Mouse (Mus musculus) pancreas, adult 10 weeks (tissue): ENCODE data around the gene 4930432K21Rik. TPM values are rescaled to one million over a fixed set of nuclear protein-coding genes. Genes with fewer than 3 reads are reported as not detected.

ENCODE experiments used
- polyA plus RNA-seq: library from polyadenylated mRNA; stranded (reverse); fragments of 350-450 nt; fragmentation: Illumina TruSeq; extraction: RNeasy Lipid Tissue Mini Kit (QIAGEN cat#74804); gene quantifications from one replicate; pipeline ENCODE4 v1.2.3, GENCODE M21; 2015; ENCODE audit warnings: low read depth, low replicate concordance; ENCODE audit not compliant: insufficient read depth

4930432K21Rik gene
- not detected for polyA plus RNA-seq

DNA sequence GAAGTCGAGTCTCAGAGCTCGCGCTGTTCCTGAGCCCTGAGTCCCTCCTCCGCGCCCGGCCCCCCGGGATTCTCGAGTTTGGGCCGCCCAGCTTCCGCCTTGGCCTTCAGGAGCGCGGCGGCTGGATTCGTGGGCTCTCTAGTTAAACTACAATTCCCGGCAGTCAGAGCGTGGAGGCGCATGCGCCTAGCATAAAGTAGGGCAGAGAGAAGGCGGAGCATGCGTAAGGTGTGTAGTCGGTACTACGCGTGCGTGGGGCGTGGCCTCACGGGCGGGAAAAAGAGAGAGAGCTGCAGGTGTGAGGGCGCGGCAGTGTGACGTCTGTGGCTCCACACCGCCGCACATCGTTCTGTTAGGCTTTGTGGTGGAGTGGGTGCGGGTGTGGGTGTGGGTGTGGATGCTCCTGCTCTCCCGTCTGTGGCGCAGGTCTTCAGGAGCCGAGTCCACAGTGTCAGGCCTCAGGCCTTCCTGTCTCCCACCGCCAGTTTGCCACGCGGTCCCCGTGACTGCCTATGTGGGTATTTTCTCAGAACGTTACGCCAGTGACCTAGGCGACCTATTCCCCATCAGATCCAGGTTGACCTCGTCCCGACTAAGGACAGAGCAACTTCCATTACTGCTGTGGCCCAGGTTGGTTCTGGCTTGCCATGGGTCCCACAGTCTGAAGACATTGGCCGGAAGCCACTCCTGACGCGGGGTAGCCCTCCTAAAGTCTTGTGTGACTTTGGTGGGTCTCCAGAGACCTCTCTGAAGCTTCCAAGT, at the start of gene 4930432K21Rik, which contains the start of gene Cc2d1a:
Gene 4930432K21Rik, plus strand, starts transcription at position 257 of the 762 bp plus-strand sequence.
Gene Cc2d1a, minus strand, starts transcription at position 168 of the 762 bp plus-strand sequence.

DNA sequence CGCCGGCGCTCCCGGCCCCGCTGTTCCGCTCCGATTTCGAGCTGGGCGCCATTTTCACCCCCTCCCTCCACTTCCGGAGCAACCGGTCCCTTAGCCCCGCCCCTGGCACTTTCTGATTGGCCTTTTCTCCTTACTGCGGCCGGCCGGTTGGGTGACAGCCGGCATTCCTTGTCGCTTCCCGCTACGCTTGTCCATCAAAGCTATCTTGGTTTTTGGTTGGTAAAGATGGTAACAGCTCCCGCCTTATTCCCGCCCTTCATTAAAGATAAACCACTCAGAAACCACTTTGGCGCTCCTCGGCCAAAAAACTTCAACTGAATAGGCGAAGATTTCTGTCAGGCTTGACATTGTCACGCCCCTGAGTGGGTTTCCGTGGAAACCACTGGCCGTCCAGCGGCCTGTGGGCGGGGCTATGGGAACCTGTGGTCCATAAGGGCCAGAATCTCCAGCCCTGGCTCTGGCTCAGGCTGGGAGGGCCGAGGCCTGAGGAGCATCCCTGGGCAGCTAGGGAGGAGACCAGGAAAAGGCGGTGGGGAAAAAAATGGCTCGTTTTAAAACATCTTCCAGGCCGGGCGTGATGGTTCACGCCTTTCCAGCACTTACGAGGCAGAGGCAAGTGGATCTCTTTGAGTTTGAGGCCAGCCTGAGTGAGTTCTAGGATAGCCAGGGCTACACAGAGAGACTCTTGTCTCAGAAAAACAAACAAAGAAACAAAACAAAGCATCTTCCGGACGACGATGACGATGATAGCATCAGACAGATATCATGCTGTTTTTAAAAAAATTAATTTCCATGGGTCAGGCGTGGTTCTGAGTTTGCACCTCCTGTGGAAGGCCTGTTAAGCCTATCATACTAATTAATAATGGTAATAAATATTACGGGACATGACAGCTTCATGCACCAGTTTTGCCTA, 42.9 kb upstream of the 4930432K21Rik start, which contains the start of gene Dcaf15:
Gene Dcaf15, minus strand, starts transcription at position 72 of the 913 bp plus-strand sequence.

DNA sequence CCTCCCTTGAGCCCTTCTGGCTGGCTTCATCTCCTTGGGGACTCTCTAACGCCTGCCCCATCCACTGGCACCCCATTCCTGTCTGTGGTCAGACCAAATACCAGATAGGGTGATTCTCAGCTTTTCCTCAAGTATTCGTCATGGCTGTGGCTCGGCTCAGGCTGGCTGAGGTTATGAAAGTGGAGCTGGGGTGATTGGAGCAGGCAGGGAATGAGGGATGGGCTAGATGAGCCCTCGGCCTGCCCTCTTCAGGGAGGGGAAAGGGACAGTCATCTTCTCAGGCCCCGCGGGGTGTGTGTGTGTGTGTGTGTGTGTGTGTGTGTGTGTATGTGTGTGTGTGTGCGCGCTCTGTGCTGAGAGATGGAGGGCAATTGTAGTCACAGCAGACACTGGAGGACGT, 22.2 kb upstream of the 4930432K21Rik start, which contains the start of gene Podnl1:
Gene Podnl1, plus strand, starts transcription at position 334 of the 400 bp plus-strand sequence.

DNA sequence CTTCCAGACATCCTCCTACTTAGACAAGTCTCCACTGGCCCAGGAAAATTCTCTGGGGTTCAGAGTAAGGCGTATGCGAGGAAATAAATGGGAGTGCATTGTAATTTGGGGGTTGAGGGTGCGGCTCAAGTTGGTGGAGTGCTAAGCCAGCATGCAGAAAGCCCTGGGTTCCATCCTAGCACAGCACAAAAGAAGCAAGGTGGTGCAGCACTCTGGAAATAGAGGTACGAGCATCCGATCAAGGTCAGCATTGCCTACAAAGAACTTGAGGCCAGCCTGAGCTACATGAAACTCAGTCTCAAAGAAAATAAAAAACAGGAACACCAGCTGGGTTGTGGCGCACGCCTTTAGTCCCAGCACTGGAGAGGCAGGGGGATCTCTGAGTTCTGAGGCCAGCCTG, 37.3 kb downstream of the 4930432K21Rik start, which contains the start of gene Nanos3:
Gene Nanos3, minus strand, starts transcription at position 101 of the 400 bp plus-strand sequence.

Other genes starting within 250 kb of the 4930432K21Rik start
- gene Adgrl1, start 247.9 kb upstream of the 4930432K21Rik start, polyA plus RNA-seq: 7.4 TPM
- gene Gm10644, start 192.8 kb upstream of the 4930432K21Rik start, polyA plus RNA-seq: 1.7 TPM
- 0.78 TPM for gene Asf1b, start 192.5 kb upstream of the 4930432K21Rik start, polyA plus RNA-seq
- gene Prkaca, start 175.0 kb upstream of the 4930432K21Rik start, polyA plus RNA-seq: 14.2 TPM
- 15.6 TPM for gene Samd1, start 150.4 kb upstream of the 4930432K21Rik start, polyA plus RNA-seq
- gene 1700067K01Rik, start 146.5 kb upstream of the 4930432K21Rik start, polyA plus RNA-seq: not detected
- gene 2210011C24Rik, start 135.9 kb upstream of the 4930432K21Rik start, polyA plus RNA-seq: not detected
- 2.5 TPM for gene Palm3, start 126.6 kb upstream of the 4930432K21Rik start, polyA plus RNA-seq
- 0.90 TPM for gene Il27ra, start 105.4 kb upstream of the 4930432K21Rik start, polyA plus RNA-seq
- not detected for gene Rln3, start 103.0 kb upstream of the 4930432K21Rik start, polyA plus RNA-seq
- not detected for gene Gm10643, start 82.9 kb upstream of the 4930432K21Rik start, polyA plus RNA-seq
- 5.4 TPM for gene Rfx1, start 81.2 kb upstream of the 4930432K21Rik start, polyA plus RNA-seq
- gene Dcaf15, start 43.3 kb upstream of the 4930432K21Rik start, polyA plus RNA-seq: 4.5 TPM
- gene Podnl1, start 22.0 kb upstream of the 4930432K21Rik start, polyA plus RNA-seq: not detected
- gene Cc2d1a, start 89 bp upstream of the 4930432K21Rik start, polyA plus RNA-seq: 6.1 TPM
- gene Nanos3, start 37.2 kb downstream of the 4930432K21Rik start, polyA plus RNA-seq: not detected
- gene Zswim4, start 89.0 kb downstream of the 4930432K21Rik start, polyA plus RNA-seq: 0.96 TPM
- gene D8Ertd738e, start 101.7 kb downstream of the 4930432K21Rik start, polyA plus RNA-seq: 75.9 TPM
- 6.5 TPM for gene Mri1, start 109.3 kb downstream of the 4930432K21Rik start, polyA plus RNA-seq
- gene Ccdc130, start 122.4 kb downstream of the 4930432K21Rik start, polyA plus RNA-seq: 9.7 TPM
- gene Cacna1a, start 240.4 kb downstream of the 4930432K21Rik start, polyA plus RNA-seq: 9.7 TPM